Mouse (Mus musculus) left cerebral cortex, postnatal 25 days (tissue): ENCODE data around the gene Dph3. TPM values are rescaled to one million over a fixed set of nuclear protein-coding genes. Genes with fewer than 3 reads are reported as not detected.

ENCODE experiments used
- DNase-seq, 2 experiments: peaks; one replicate each; pipeline ENCODE4 v3.0.0; 2022; ENCODE audit warnings: low spot score in 2 of 2, mixed read lengths in 1 of 2
- intact Hi-C: fragments of 180-260 bp; cut with DNase I; formaldehyde crosslinking; loops from one replicate; pipeline ENCODE4 v1.15.1; 2025
- total RNA-seq, 2 experiments: library from RNA; stranded (reverse); gene quantifications; 2 replicates each; pipeline ENCODE4 v1.2.3; 2021

The Dph3 gene
- total RNA-seq, 2 experiments from 2014 or later = 47.2 to 48.4 TPM

DNA sequence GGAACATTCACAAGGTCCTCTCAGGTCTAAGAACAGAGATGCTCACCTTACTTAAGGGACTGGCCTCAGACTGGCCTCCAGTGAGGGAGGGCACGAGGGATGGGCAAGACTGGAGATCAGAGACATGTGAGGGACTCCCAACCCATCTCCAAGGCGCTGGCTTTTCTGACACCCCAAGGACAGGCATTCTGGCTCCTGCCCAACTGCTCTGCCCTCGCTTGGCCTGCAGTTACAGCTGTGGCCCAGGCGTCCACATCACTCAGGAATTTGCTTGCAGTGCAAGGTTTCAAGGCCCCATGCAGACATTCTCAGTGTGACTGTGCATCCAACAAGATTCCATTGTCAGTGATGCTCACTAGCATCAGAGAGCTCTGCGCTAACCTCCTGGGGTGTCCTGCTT lies 49.0 kb downstream of the Dph3 start:
- no peak for DNase-seq
- intact Hi-C loops = no loop called here

DNA sequence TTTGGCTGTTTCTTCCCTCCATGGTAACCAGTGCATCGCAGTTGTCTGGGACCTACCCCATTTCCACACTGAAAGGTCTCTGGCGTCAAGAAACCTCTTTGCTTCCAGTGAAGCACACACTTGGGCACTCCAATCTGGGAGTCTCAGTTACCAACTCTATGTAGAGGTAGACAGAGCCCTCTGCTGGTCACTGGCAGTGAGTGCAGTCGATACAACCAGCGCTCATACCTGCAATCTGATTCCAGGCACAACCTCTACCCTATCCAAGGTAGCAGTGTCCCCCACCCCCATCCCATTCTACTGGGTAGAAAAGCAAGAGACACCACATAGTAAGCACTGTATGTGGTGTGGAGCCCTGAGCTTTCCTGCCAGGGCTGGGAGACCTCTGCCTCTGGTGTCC lies 53.0 kb downstream of the Dph3 start:
- DNase-seq = peak; percentile 74 to 81
- intact Hi-C loops = loop anchor here (1.0 to 2.0 kb wide), 2 partner anchors 77 to 238 kb away; no protein-coding TSS in a partner anchor

Other genes with a start within 250 kb of the Dph3 start
- gene Galnt15, start 56.7 kb downstream of the Dph3 start, total RNA-seq = 1 to 10 TPM; 1.3 to 2.0 TPM
- 10 to 100 TPM; 11.9 to 16.3 TPM for gene Oxnad1, start 355 bp downstream of the Dph3 start, total RNA-seq
- not detected for gene Msmb, start 56.3 kb upstream of the Dph3 start, total RNA-seq
- 100 to 1,000 TPM; 104 to 123 TPM for gene Ncoa4, start 74.1 kb upstream of the Dph3 start, total RNA-seq
- gene Timm23, start 116.2 kb upstream of the Dph3 start, total RNA-seq = 10 to 100 TPM; 64.0 to 86.2 TPM
- 10 to 100 TPM; 39.4 to 46.9 TPM for gene Parg, start 116.2 kb upstream of the Dph3 start, total RNA-seq
- gene Ogdhl, start 236.3 kb upstream of the Dph3 start, total RNA-seq = 100 to 1,000 TPM in 1 of 2 experiments, 10 to 100 TPM in 1; 94.0 to 101 TPM